Comparison of ENCODE assay signal across 8 mouse cellular contexts in genomic region chr17:35835424-35836140, GRCm38 (mm10). TPM values are rescaled to one million over a fixed set of nuclear protein-coding genes. Genes with fewer than 3 reads are reported as not detected.
DNase-seq lines count a peak whose midpoint lies in the region; ATAC-seq and TF ChIP-seq lines count a peak whose summit lies in the region.

No protein-coding gene starts in this region.

- WGBS in heart, embryonic 14.5 days: 72% methylated on average over 26 of the region's 26 CpGs
- 65% methylated on average over 26 of the region's 26 CpGs for WGBS in heart, embryonic 16.5 days
- 69% methylated on average over 26 of the region's 26 CpGs for WGBS in limb, embryonic 15.5 days

- no peak overlapping the region for H3K27ac ChIP-seq in heart, embryonic 14.5 days (replicated peaks in 1 of 2; ENCODE audit: control insufficient read depth in 1 of 2, insufficient read depth in 1 of 2, low read depth in 2 of 2, low read length in 2 of 2)
- H3K27ac ChIP-seq in bone marrow macrophage, adult 2 months (ENCODE audit: insufficient read depth, low read depth, low read length): no peak overlapping the region
- no peak overlapping the region for H3K27ac ChIP-seq in heart, embryonic 16.5 days (ENCODE audit: low read length)
- no peak overlapping the region for H3K27ac ChIP-seq in limb, embryonic 15.5 days

- H3K4me3 ChIP-seq in heart, embryonic 14.5 days (ENCODE audit: control insufficient read depth in 1 of 2, insufficient read depth in 1 of 2, low read depth in 1 of 2, low read length in 2 of 2): peak overlapping the region; percentile 80 to 81
- peak overlapping the region; percentile 95 for H3K4me3 ChIP-seq in bone marrow macrophage, adult 2 months (ENCODE audit: insufficient read depth, low read length)
- H3K4me3 ChIP-seq in heart, embryonic 16.5 days (ENCODE audit: low read length): peak overlapping the region; percentile 89
- H3K4me3 ChIP-seq in limb, embryonic 15.5 days: peak overlapping the region; percentile 63

- TF ChIP-seq CTCF in bone marrow macrophage, adult 2 months (IDR thresholded peaks at IDR 0.05; ENCODE audit: low read depth, low read length): no peak

- H3K9ac ChIP-seq in heart, embryonic 14.5 days (ENCODE audit: low read length): peak overlapping the region; percentile 98
- 0 out of 2 replicates have a peak overlapping the region, but pooled peaks have one; percentile 26 for H3K9ac ChIP-seq in heart, embryonic 16.5 days (ENCODE audit: low read length)
- peak overlapping the region; percentile 79; the same call in 1 of the 2 replicates for H3K9ac ChIP-seq in limb, embryonic 15.5 days

- H3K27me3 ChIP-seq in heart, embryonic 14.5 days (ENCODE audit: control insufficient read depth, insufficient read depth, low read length): no peaks in the 10 kb centered on the region
- no peaks in the 10 kb centered on the region for H3K27me3 ChIP-seq in heart, embryonic 16.5 days (ENCODE audit: control insufficient read depth, insufficient read depth, low read length)
- no peaks in the 10 kb centered on the region for H3K27me3 ChIP-seq in limb, embryonic 15.5 days

- no peak for ATAC-seq in heart, embryonic 14.5 days (ENCODE audit: insufficient number of reproducible peaks, insufficient read depth, low FRiP score, low read depth)
- no peak for ATAC-seq in heart, embryonic 16.5 days (replicated peaks; ENCODE audit: extremely low read depth, insufficient read depth, low FRiP score)
- no peak for ATAC-seq in limb, embryonic 15.5 days (ENCODE audit: insufficient number of reproducible peaks, low FRiP score, low TSS enrichment, low read depth)
- no peak for ATAC-seq in megakaryocyte progenitor cell, adult 5-6 weeks (replicated peaks; ENCODE audit: poor library complexity)

- TF ChIP-seq POLR2A in bone marrow macrophage, adult 2 months (IDR thresholded peaks at IDR 0.05; ENCODE audit: borderline replicate concordance, low read depth, low read length): no peak

- peaks cover 63% of the 10 kb centered on the region for H3K36me3 ChIP-seq in heart, embryonic 14.5 days (ENCODE audit: control insufficient read depth, insufficient read depth, low read length)
- peaks cover 47% of the 10 kb centered on the region for H3K36me3 ChIP-seq in heart, embryonic 16.5 days (ENCODE audit: control insufficient read depth, insufficient read depth)
- peaks cover 52% of the 10 kb centered on the region for H3K36me3 ChIP-seq in limb, embryonic 15.5 days

- no peaks in the 10 kb centered on the region for H3K9me3 ChIP-seq in heart, embryonic 14.5 days (ENCODE audit: control insufficient read depth, low read length)
- H3K9me3 ChIP-seq in heart, embryonic 16.5 days (replicated peaks; ENCODE audit: control insufficient read depth, low read length): no peaks in the 10 kb centered on the region
- H3K9me3 ChIP-seq in limb, embryonic 15.5 days: no peaks in the 10 kb centered on the region

- H3K4me1 ChIP-seq in heart, embryonic 14.5 days (ENCODE audit: control insufficient read depth in 2 of 2, insufficient read depth in 2 of 2, low read length in 2 of 2): peaks cover 16 to 38% of the 10 kb centered on the region in 2 experiments
- H3K4me1 ChIP-seq in bone marrow macrophage, adult 2 months (ENCODE audit: control insufficient read depth, insufficient read depth, low read length): peaks cover 21% of the 10 kb centered on the region
- peaks cover 33% of the 10 kb centered on the region for H3K4me1 ChIP-seq in heart, embryonic 16.5 days (ENCODE audit: control insufficient read depth, insufficient read depth, low read length)
- peaks cover 39% of the 10 kb centered on the region for H3K4me1 ChIP-seq in limb, embryonic 15.5 days

- H3K4me2 ChIP-seq in heart, embryonic 14.5 days (ENCODE audit: low read length): peak overlapping the region; percentile 71
- peak overlapping the region; percentile 79 for H3K4me2 ChIP-seq in heart, embryonic 16.5 days (ENCODE audit: low read depth, low read length)
- peak overlapping the region; percentile 71 for H3K4me2 ChIP-seq in limb, embryonic 15.5 days

- DNase-seq in heart, adult 9 months (ENCODE audit: low spot score in 2 of 2): no peak
- DNase-seq in spleen, postnatal 14 days (ENCODE audit: low spot score in 2 of 2): no peak
- no peak for DNase-seq in layer of hippocampus, adult 9-11 months

RNA-seq across cellular contexts. Expression of gene Tubb5, which starts 2.5 kb away (rescaled TPM):
- 673 and 698 TPM in 2 replicates for polyA plus RNA-seq in heart, embryonic 14.5 days (2014; fragmentation: Nextera tagmentation; extraction: Ambion mirVana)
- 481 and 519 TPM in 2 replicates for polyA plus RNA-seq in bone marrow macrophage, adult 2 months (2012; ENCODE audit: insufficient read depth, insufficient read length, missing spikeins)
- polyA plus RNA-seq in heart, embryonic 16.5 days (2015; fragmentation: Nextera tagmentation; extraction: Ambion mirVana): 634 and 654 TPM in 2 replicates
- 811 and 833 TPM in 2 replicates for polyA plus RNA-seq in limb, embryonic 15.5 days (2015; fragmentation: Nextera tagmentation; extraction: Ambion mirVana)
- 871 and 938 TPM in 2 replicates for total RNA-seq in megakaryocyte progenitor cell, adult 5-6 weeks (2015)
- 947 and 991 TPM in 2 replicates for total RNA-seq in megakaryocyte progenitor cell, adult 5-6 weeks (2017)

RNA-seq across cellular contexts. Expression of gene Mdc1, which starts 5.7 kb away (rescaled TPM):
- 15.3 and 16.1 TPM in 2 replicates for polyA plus RNA-seq in heart, embryonic 14.5 days (2014; fragmentation: Nextera tagmentation; extraction: Ambion mirVana)
- polyA plus RNA-seq in bone marrow macrophage, adult 2 months (2012; ENCODE audit: insufficient read depth, insufficient read length, missing spikeins): 16.1 and 17.7 TPM in 2 replicates
- polyA plus RNA-seq in heart, embryonic 16.5 days (2015; fragmentation: Nextera tagmentation; extraction: Ambion mirVana): 14.7 and 15.0 TPM in 2 replicates
- polyA plus RNA-seq in limb, embryonic 15.5 days (2015; fragmentation: Nextera tagmentation; extraction: Ambion mirVana): 13.0 and 15.0 TPM in 2 replicates
- total RNA-seq in megakaryocyte progenitor cell, adult 5-6 weeks (2015): 77.6 and 77.8 TPM in 2 replicates
- total RNA-seq in megakaryocyte progenitor cell, adult 5-6 weeks (2017): 17.5 and 17.6 TPM in 2 replicates

RNA-seq across cellular contexts. Expression of gene Flot1, which starts 12.6 kb away (rescaled TPM):
- polyA plus RNA-seq in heart, embryonic 14.5 days (2014; fragmentation: Nextera tagmentation; extraction: Ambion mirVana): 86.8 and 93.7 TPM in 2 replicates
- 52.7 and 69.3 TPM in 2 replicates for polyA plus RNA-seq in bone marrow macrophage, adult 2 months (2012; ENCODE audit: insufficient read depth, insufficient read length, missing spikeins)
- 119 and 134 TPM in 2 replicates for polyA plus RNA-seq in heart, embryonic 16.5 days (2015; fragmentation: Nextera tagmentation; extraction: Ambion mirVana)
- polyA plus RNA-seq in limb, embryonic 15.5 days (2015; fragmentation: Nextera tagmentation; extraction: Ambion mirVana): 60.2 and 70.9 TPM in 2 replicates
- total RNA-seq in megakaryocyte progenitor cell, adult 5-6 weeks (2015): 52.9 and 58.3 TPM in 2 replicates
- total RNA-seq in megakaryocyte progenitor cell, adult 5-6 weeks (2017): 65.1 and 74.4 TPM in 2 replicates

RNA-seq across cellular contexts. Expression of gene Ier3, which starts 14.1 kb away (rescaled TPM):
- 20.8 and 27.3 TPM in 2 replicates for polyA plus RNA-seq in heart, embryonic 14.5 days (2014; fragmentation: Nextera tagmentation; extraction: Ambion mirVana)
- polyA plus RNA-seq in bone marrow macrophage, adult 2 months (2012; ENCODE audit: insufficient read depth, insufficient read length, missing spikeins): 40.6 and 46.7 TPM in 2 replicates
- 60.9 and 62.6 TPM in 2 replicates for polyA plus RNA-seq in heart, embryonic 16.5 days (2015; fragmentation: Nextera tagmentation; extraction: Ambion mirVana)
- 23.2 and 27.5 TPM in 2 replicates for polyA plus RNA-seq in limb, embryonic 15.5 days (2015; fragmentation: Nextera tagmentation; extraction: Ambion mirVana)
- total RNA-seq in megakaryocyte progenitor cell, adult 5-6 weeks (2015): 28.1 and 41.7 TPM in 2 replicates
- 24.6 and 33.1 TPM in 2 replicates for total RNA-seq in megakaryocyte progenitor cell, adult 5-6 weeks (2017)

RNA-seq across cellular contexts. Expression of gene Nrm, which starts 25.5 kb away (rescaled TPM):
- polyA plus RNA-seq in heart, embryonic 14.5 days (2014; fragmentation: Nextera tagmentation; extraction: Ambion mirVana): 44.0 and 44.9 TPM in 2 replicates
- polyA plus RNA-seq in bone marrow macrophage, adult 2 months (2012; ENCODE audit: insufficient read depth, insufficient read length, missing spikeins): 31.7 and 33.1 TPM in 2 replicates
- 45.9 and 46.9 TPM in 2 replicates for polyA plus RNA-seq in heart, embryonic 16.5 days (2015; fragmentation: Nextera tagmentation; extraction: Ambion mirVana)
- polyA plus RNA-seq in limb, embryonic 15.5 days (2015; fragmentation: Nextera tagmentation; extraction: Ambion mirVana): 55.5 and 59.0 TPM in 2 replicates
- 47.4 and 64.5 TPM in 2 replicates for total RNA-seq in megakaryocyte progenitor cell, adult 5-6 weeks (2015)
- total RNA-seq in megakaryocyte progenitor cell, adult 5-6 weeks (2017): 43.1 and 50.1 TPM in 2 replicates

Comparison
In these comparisons a context has a peak if more than half of its experiments do, and no peak if none do; other contexts are left out.
1. H3K9ac ChIP-seq: peak in every context shown above with its lines; median percentile 98 in heart, embryonic 14.5 days; 79 in limb, embryonic 15.5 days; 26 in heart, embryonic 16.5 days.